Mouse (Mus musculus) fat pad, adult 2 months (tissue): ENCODE results near the gene Fam83d.
A peak's percentile ranks its signal among the peaks of the same experiment; 100 is the strongest.
"Not testable (repeated sequence)": the region's sequence is repeated elsewhere in the genome, so short reads cannot be mapped to it uniquely, and the experiment has no call there.

Experiments
- DNase-seq: peaks from one replicate; pipeline ENCODE4 v3.0.0-alpha.2; 2011; ENCODE audit warnings: low read depth, low spot score; ENCODE audit errors: extremely low read depth

Fam83d gene

GRCm38 (mm10) chr2:158767742-158768339 is at the start of gene Fam83d:
Gene Fam83d, plus strand, starts transcription at chr2:158768093.
- DNase-seq: peak; percentile 46

- DNase-seq: no peak
These were observed 48.9 kb upstream of the Fam83d start for GRCm38 (mm10) chr2:158718816-158719549.

GRCm38 (mm10) chr2:158720715-158721370 is 47.0 kb upstream of the Fam83d start:
- DNase-seq: no peak

GRCm38 (mm10) chr2:158721481-158721880 is 46.4 kb upstream of the Fam83d start:
- DNase-seq: no peak

- DNase-seq: no peak
These were observed 45.8 kb upstream of the Fam83d start for GRCm38 (mm10) chr2:158722135-158722534.

GRCm38 (mm10) chr2:158722991-158723551 is 44.8 kb upstream of the Fam83d start:
- no peak for DNase-seq

- no peak for DNase-seq
These were observed 44.1 kb upstream of the Fam83d start for GRCm38 (mm10) chr2:158723806-158724205.

- DNase-seq: no peak
These were observed 41.6 kb upstream of the Fam83d start for GRCm38 (mm10) chr2:158726252-158726651.

GRCm38 (mm10) chr2:158728061-158728815 is 39.7 kb upstream of the Fam83d start:
- DNase-seq: no peak

- DNase-seq: no peak
These were observed 37.0 kb upstream of the Fam83d start for GRCm38 (mm10) chr2:158730896-158731295.

- no peak for DNase-seq
These were observed 35.4 kb upstream of the Fam83d start for GRCm38 (mm10) chr2:158732521-158732920.

- no peak for DNase-seq
These were observed 34.8 kb upstream of the Fam83d start for GRCm38 (mm10) chr2:158733136-158733535.

- DNase-seq: no peak
These were observed 34.0 kb upstream of the Fam83d start for GRCm38 (mm10) chr2:158733914-158734313.

GRCm38 (mm10) chr2:158734500-158735152 is 33.3 kb upstream of the Fam83d start:
- no peak for DNase-seq

- no peak for DNase-seq
These were observed 32.6 kb upstream of the Fam83d start for GRCm38 (mm10) chr2:158735340-158735739.

GRCm38 (mm10) chr2:158736247-158736646 is 31.6 kb upstream of the Fam83d start:
- DNase-seq: not testable (repeated sequence)

GRCm38 (mm10) chr2:158738591-158738990 is 29.3 kb upstream of the Fam83d start:
- DNase-seq: no peak

- DNase-seq: no peak
These were observed 28.8 kb upstream of the Fam83d start for GRCm38 (mm10) chr2:158739113-158739512.

GRCm38 (mm10) chr2:158741011-158741501 is 26.8 kb upstream of the Fam83d start:
- no peak for DNase-seq

- DNase-seq: no peak
These were observed 25.5 kb upstream of the Fam83d start for GRCm38 (mm10) chr2:158742431-158742830.
